Mouse (Mus musculus): Measurements from ENCODE around the gene Adprhl1. TPM values are rescaled to one million over a fixed set of nuclear protein-coding genes. Genes with fewer than 3 reads are reported as not detected.

The Adprhl1 gene
- polyA plus RNA-seq, 1 experiment from 2014 or later, result 0.64 TPM

MicroRNAs encoded within 50 kb of the gene (microRNA counts, 519-probe panel; counts per million panel counts)
- microRNA mmu-miR-1968, result not detected

Small RNA genes within 50 kb of the gene (microRNA-seq; reads per million reads assigned to microRNA genes)
- 6.0 reads per million, percentile 12 among the genes with 10 or more reads in this experiment for gene Mir1968

Other genes with a start within 250 kb of the Adprhl1 start
- gene F7, start 228.1 kb downstream of the Adprhl1 start, polyA plus RNA-seq (2014; fragmentation: Nextera tagmentation; extraction: Ambion mirVana), result not detected in 2 replicates
- 0.31 TPM in 1 of 2 replicates, not detected in the other for gene F10, start 216.9 kb downstream of the Adprhl1 start, polyA plus RNA-seq (2014; fragmentation: Nextera tagmentation; extraction: Ambion mirVana)
- 0.91 and 0.93 TPM in 2 replicates for gene Proz, start 193.2 kb downstream of the Adprhl1 start, polyA plus RNA-seq (2014; fragmentation: Nextera tagmentation; extraction: Ambion mirVana)
- 33.3 and 39.3 TPM in 2 replicates for gene Pcid2, start 148.7 kb downstream of the Adprhl1 start, polyA plus RNA-seq (2014; fragmentation: Nextera tagmentation; extraction: Ambion mirVana)
- gene Cul4a, start 148.5 kb downstream of the Adprhl1 start, polyA plus RNA-seq (2014; fragmentation: Nextera tagmentation; extraction: Ambion mirVana), result 70.3 and 82.9 TPM in 2 replicates
- 288 and 319 TPM in 2 replicates for gene Lamp1, start 95.0 kb downstream of the Adprhl1 start, polyA plus RNA-seq (2014; fragmentation: Nextera tagmentation; extraction: Ambion mirVana)
- 14.9 and 17.3 TPM in 2 replicates for gene Grtp1, start 53.5 kb downstream of the Adprhl1 start, polyA plus RNA-seq (2014; fragmentation: Nextera tagmentation; extraction: Ambion mirVana)
- gene Dcun1d2, start 34.0 kb upstream of the Adprhl1 start, polyA plus RNA-seq (2014; fragmentation: Nextera tagmentation; extraction: Ambion mirVana), result 36.8 and 39.5 TPM in 2 replicates
- gene Tmco3, start 34.0 kb upstream of the Adprhl1 start, polyA plus RNA-seq (2014; fragmentation: Nextera tagmentation; extraction: Ambion mirVana), result 47.8 and 56.3 TPM in 2 replicates
- gene Tfdp1, start 84.6 kb upstream of the Adprhl1 start, polyA plus RNA-seq (2014; fragmentation: Nextera tagmentation; extraction: Ambion mirVana), result 93.0 and 103 TPM in 2 replicates
- not detected in 2 replicates for gene Atp4b, start 142.7 kb upstream of the Adprhl1 start, polyA plus RNA-seq (2014; fragmentation: Nextera tagmentation; extraction: Ambion mirVana)
- not detected in 2 replicates for gene Grk1, start 150.9 kb upstream of the Adprhl1 start, polyA plus RNA-seq (2014; fragmentation: Nextera tagmentation; extraction: Ambion mirVana)
- gene Tmem255b, start 181.0 kb upstream of the Adprhl1 start, polyA plus RNA-seq (2014; fragmentation: Nextera tagmentation; extraction: Ambion mirVana), result 1.2 and 1.5 TPM in 2 replicates
- 26.6 and 33.4 TPM in 2 replicates for gene Gas6, start 240.3 kb upstream of the Adprhl1 start, polyA plus RNA-seq (2014; fragmentation: Nextera tagmentation; extraction: Ambion mirVana)